In the genomic region with DNA sequence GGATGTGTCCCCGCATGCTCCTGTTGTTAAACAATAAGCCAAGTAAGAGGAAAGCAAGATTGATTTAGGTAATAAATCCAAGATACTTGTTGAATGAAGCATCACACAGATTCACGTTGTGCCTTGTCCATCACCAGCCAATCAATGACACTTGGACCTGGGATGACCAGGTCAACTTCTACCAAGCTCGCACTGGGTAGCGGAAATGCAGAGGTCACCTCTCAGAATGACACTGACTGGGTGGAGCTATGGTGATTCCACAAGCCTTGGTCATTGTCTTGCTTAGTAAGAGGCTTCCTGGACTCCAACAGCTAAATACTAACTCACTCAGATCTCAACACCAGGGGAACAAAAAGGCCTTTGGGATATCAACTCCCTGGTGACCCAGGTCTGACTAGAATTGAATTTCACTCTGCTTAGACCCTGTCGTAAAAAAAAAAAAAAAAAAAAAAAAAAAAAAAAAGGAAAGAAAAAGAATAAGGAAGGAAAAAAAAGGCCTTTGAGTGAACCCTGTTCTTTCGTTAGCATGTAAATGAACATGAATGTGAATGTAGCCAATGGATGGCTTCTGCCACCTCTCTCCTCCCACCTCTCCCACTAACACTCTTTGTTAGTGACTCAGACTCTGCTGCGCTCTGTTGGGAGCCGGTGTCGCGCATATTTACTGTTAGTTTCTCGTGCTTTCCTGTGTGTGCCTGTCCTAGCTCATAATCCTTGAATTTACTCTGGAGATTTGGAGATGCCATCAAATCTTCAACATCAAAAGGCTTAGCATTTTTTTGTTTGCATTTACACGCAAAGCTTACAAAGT, we compare ENCODE assay signal across 11 mouse cellular contexts.
DNase-seq lines count a peak whose midpoint lies in the region; ATAC-seq lines count a peak whose summit lies in the region.
"Had no signal": no experiment of that assay in that cellular context is flagged by ENCODE, and none has a peak within 500 bp of the region (broad histone marks: within the 10 kb centered on the region; RNA-seq: fewer than 3 reads in every experiment).

No protein-coding gene starts in this region.

- ATAC-seq in kidney, embryonic 16.5 days (ENCODE audit: low FRiP score, low TSS enrichment): no peak
- ATAC-seq in hindbrain, embryonic 13.5 days (ENCODE audit: low FRiP score): no peak
- ATAC-seq in neural tube, embryonic 11.5 days (ENCODE audit: insufficient read depth, low FRiP score, low TSS enrichment): peak; percentile 45; the same call in 1 of the 2 replicates

- WGBS in kidney, embryonic 16.5 days: 32% methylated on average over 12 of the region's 12 CpGs
- WGBS in hindbrain, embryonic 13.5 days: 14% methylated on average over 12 of the region's 12 CpGs
- WGBS in neural tube, embryonic 11.5 days: 8% methylated on average over 12 of the region's 12 CpGs

- peak overlapping the region; percentile 43 for H3K4me2 ChIP-seq in kidney, embryonic 16.5 days (replicated peaks; ENCODE audit: low read depth, low read length)
- peak overlapping the region; percentile 37 for H3K4me2 ChIP-seq in hindbrain, embryonic 13.5 days
- H3K4me2 ChIP-seq in neural tube, embryonic 11.5 days (ENCODE audit: low read depth): peak overlapping the region; percentile 35

- peaks cover 13% of the 10 kb centered on the region; the same call in 1 of the 2 replicates for H3K4me1 ChIP-seq in kidney, embryonic 16.5 days (ENCODE audit: insufficient read depth, low read length)
- H3K4me1 ChIP-seq in hindbrain, embryonic 13.5 days (replicated peaks): peaks cover 11% of the 10 kb centered on the region
- H3K4me1 ChIP-seq in neural tube, embryonic 11.5 days (ENCODE audit: control insufficient read depth, insufficient read depth, low read length): 0 out of 2 replicates have a peak, but pooled peaks cover 3% of the 10 kb centered on the region

- H3K27me3 ChIP-seq in kidney, embryonic 16.5 days (ENCODE audit: insufficient read depth, low read length): no peaks in the 10 kb centered on the region
- no peaks in the 10 kb centered on the region for H3K27me3 ChIP-seq in hindbrain, embryonic 13.5 days
- no peaks in the 10 kb centered on the region for H3K27me3 ChIP-seq in neural tube, embryonic 11.5 days (ENCODE audit: control insufficient read depth, insufficient read depth, low read length)

- no peak for DNase-seq in kidney, postnatal 25 days
- peak; percentile 53 for DNase-seq in embryo, embryonic 11 days
- peak; percentile 50 for DNase-seq in neural tube, embryonic 11.5 days (ENCODE audit: low spot score)
- DNase-seq in thymus, postnatal 0 days (ENCODE audit: low spot score): no peak
- DNase-seq in urinary bladder, adult 18-20 months (ENCODE audit: low spot score in 2 of 2): no peak
- no peak for DNase-seq in left cerebral cortex, adult 11 months (ENCODE audit: low spot score)
- DNase-seq: kidney, postnatal 36 days; thymus, postnatal 4 days had no signal

- H3K4me3 ChIP-seq in kidney, embryonic 16.5 days (ENCODE audit: low read length): 0 out of 2 replicates have a peak overlapping the region, but pooled peaks have one; percentile 2
- H3K4me3 ChIP-seq in hindbrain, embryonic 13.5 days: no peak overlapping the region
- H3K4me3 ChIP-seq in neural tube, embryonic 11.5 days (ENCODE audit: low read depth, low read length): no peak overlapping the region

- H3K27ac ChIP-seq in kidney, embryonic 16.5 days (ENCODE audit: low read length): no peak overlapping the region
- no peak overlapping the region for H3K27ac ChIP-seq in hindbrain, embryonic 13.5 days
- H3K27ac ChIP-seq in neural tube, embryonic 11.5 days (ENCODE audit: low read depth, low read length): no peak overlapping the region
- H3K27ac ChIP-seq: liver, embryonic 14.5 days had no signal

- no peak overlapping the region; the same call in 1 of the 2 replicates for H3K9ac ChIP-seq in kidney, embryonic 16.5 days (replicated peaks; ENCODE audit: low read length)
- H3K9ac ChIP-seq in hindbrain, embryonic 13.5 days: no peak overlapping the region
- H3K9ac ChIP-seq in neural tube, embryonic 11.5 days (ENCODE audit: low read length): 0 out of 2 replicates have a peak overlapping the region, but pooled peaks have one; percentile 31
- H3K9ac ChIP-seq: liver, embryonic 14.5 days had no signal

- no peaks in the 10 kb centered on the region for H3K9me3 ChIP-seq in kidney, embryonic 16.5 days (ENCODE audit: low read length)
- no peaks in the 10 kb centered on the region for H3K9me3 ChIP-seq in hindbrain, embryonic 13.5 days
- no peaks in the 10 kb centered on the region for H3K9me3 ChIP-seq in neural tube, embryonic 11.5 days (ENCODE audit: control insufficient read depth, low read length)

- H3K36me3 ChIP-seq in kidney, embryonic 16.5 days (ENCODE audit: insufficient read depth, low read length): no peaks in the 10 kb centered on the region
- H3K36me3 ChIP-seq in hindbrain, embryonic 13.5 days: no peaks in the 10 kb centered on the region
- H3K36me3 ChIP-seq in neural tube, embryonic 11.5 days (ENCODE audit: control insufficient read depth, insufficient read depth, low read length): no peaks in the 10 kb centered on the region

Comparison
In these comparisons a context has a peak if more than half of its experiments do, and no peak if none do; other contexts are left out.
1. DNase-seq: peak in embryo, embryonic 11 days (single experiment) and neural tube, embryonic 11.5 days (single experiment); none in kidney, postnatal 25 days (0 of 2), thymus, postnatal 0 days (single experiment), urinary bladder, adult 18-20 months (0 of 2) and left cerebral cortex, adult 11 months (single experiment).
2. Peak in every context shown above with its lines, with median percentiles within 50 percentile points of each other: H3K4me2 ChIP-seq.